Mouse (Mus musculus): ENCODE measurements around the gene Nup107.

Gene Nup107

GRCm38 (mm10) chr10:117703506-117703905 lies 89.0 kb downstream of the Nup107 start:
- DNase-seq (ENCODE audit: low read depth, low spot score) = no peak

- no peak for DNase-seq (ENCODE audit: low read depth, low spot score)
These were observed 90.3 kb downstream of the Nup107 start for GRCm38 (mm10) chr10:117702024-117702833.

- DNase-seq (ENCODE audit: low read depth, low spot score) = no peak
These were observed 91.3 kb downstream of the Nup107 start for GRCm38 (mm10) chr10:117701034-117701829.
